Mouse (Mus musculus): Measurements from ENCODE around the gene Cox14.

DNA sequence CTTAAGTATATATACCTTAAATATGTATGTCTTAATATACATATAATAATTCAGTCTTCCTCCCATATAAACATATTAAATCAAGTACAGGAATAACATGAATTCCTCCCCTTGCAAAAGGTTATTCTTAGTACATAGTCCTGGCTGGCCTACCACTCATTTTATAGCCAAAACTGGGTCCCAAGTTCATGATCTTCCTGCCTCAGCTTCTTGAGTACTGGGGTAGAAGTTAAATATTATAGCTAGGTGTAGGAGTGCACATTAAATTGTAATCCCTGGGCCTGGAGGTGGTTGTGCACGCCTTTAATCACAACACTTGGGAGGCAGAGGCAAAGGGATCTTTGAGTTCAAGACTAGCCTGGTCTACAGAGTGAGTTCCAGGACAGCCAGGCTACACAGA lies 43.3 kb downstream of the Cox14 start:
- TF ChIP-seq POLR2A (IDR thresholded peaks at IDR 0.05; ENCODE audit: borderline replicate concordance, insufficient read depth, low read length) (no peak), CTCF (IDR thresholded peaks at IDR 0.05; ENCODE audit: borderline replicate concordance, insufficient read depth, low read depth, low read length) (no peak)

All from cerebellum, adult 2 months (tissue).